Mouse (Mus musculus): ENCODE results near the gene Ccdc162.

Ccdc162 gene

GRCm38 (mm10) chr10:41489294-41489693 is 227.1 kb downstream of the Ccdc162 start:
- DNase-seq (ENCODE audit: low spot score in 2 of 2), result no peak

- DNase-seq (ENCODE audit: low spot score in 2 of 2), result no peak
Observed at GRCm38 (mm10) chr10:41488877-41489276, 227.6 kb downstream of the Ccdc162 start.

Data from right cerebral cortex, postnatal 10 days (tissue).